Mouse (Mus musculus) frontal cortex, postnatal 36 days (tissue): ENCODE measurements at regions not wholly inside any gene's neighbourhood (a gene's known extent, or its start where the extent isn't known, plus 50 kb on each side); places are given as distances from the start of the nearest gene placed in this dataset.

Experiments
- DNase-seq, 2 experiments: peaks; one replicate each; pipeline ENCODE4 v3.0.0; 2022; ENCODE audit warnings: low spot score in 2 of 2

DNA sequence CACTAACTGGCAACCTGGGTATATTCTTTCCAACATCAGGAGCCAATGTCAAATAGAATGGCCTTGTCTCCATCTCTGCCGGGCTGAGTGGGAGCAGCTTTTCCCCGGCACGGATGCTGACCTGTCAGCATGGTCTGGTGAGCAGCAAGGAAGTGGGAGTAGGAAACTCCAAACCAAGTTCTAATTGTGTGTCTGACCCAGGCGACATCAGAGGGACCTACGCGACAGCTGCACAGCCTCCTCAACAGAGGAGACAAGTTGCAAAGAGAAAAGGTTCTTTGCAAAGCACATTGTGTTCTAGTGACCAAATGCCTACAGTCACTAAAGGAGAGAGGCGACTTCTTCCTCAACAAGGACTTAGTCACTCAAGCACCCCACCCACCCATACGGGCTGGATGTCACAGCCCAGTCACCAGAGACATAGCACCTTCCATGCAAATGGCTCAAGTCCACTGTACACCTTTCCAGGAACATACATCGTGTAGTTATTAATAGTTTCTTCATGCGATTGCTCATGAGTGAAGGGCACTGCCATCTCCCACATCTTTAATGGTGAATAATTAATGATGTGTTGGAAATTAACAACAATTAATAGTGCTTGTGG is 334.8 kb upstream of the Hnrnpa3 start:
- no peak for DNase-seq

DNA sequence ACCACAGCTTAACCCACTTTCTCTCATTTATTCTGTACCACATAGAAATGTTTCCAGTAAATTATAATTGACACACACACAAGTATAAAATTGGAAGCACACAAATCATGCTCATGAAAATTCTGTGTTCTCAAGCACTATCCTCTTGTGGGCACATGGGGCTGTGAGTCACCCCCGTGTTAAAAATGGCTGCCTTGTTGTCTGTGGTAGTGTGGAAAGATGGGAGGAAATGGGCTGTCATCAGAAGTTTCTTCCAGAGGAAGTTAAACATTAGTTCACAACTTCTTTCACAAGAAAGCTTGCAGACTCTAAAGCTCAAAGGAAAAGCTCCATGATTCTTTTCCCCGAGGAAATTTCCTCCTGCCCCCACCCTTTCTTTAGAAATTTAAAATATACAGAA is 329.5 kb upstream of the Hnrnpa3 start:
- no peak for DNase-seq

DNA sequence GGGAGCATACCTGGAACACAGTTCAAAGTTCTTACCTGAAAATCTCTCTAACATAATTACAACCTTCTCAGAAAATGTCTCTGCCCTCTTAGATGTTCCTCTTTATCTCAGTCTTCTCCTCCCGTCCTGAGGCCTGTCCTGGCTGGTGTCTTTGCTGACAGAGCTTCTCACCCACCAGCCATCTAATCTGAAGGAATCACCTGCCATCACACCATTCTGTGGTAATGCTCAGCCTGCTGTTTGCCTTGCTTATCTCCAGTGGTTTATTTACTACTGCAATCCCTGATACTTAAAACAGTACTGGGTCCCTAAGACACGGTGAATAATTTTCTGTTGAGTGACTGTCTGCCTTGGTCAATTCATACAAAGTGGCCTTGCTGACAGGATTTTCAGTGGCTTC is 317.8 kb upstream of the Hnrnpa3 start:
- no peak for DNase-seq

DNA sequence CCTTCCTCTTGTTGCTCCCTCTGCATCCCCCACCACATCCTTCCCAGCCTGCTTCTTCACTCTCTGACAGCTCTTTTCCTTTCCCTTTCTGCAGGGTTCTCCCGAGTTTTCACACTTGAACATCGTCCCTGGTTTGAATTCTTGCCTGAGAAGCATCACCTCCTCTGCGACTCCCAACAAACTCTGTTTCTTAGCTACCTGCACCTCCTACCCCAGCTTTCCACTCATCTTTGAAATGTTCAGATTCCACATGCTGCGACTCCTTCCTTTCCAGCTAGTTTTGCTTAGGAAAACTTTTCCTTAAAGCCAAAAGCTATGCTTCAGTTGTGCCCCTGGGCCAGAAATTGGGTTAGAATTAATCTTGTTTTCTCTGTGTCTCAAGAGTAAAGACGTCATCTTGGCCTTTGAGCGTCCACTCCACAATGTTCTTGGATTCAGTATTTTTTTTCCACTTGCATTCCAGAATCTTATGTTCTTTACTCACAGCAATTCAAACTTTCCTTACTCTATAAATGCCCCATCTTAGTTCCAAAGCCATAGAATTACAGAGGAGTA is 317.3 kb upstream of the Hnrnpa3 start:
- no peak for DNase-seq

DNA sequence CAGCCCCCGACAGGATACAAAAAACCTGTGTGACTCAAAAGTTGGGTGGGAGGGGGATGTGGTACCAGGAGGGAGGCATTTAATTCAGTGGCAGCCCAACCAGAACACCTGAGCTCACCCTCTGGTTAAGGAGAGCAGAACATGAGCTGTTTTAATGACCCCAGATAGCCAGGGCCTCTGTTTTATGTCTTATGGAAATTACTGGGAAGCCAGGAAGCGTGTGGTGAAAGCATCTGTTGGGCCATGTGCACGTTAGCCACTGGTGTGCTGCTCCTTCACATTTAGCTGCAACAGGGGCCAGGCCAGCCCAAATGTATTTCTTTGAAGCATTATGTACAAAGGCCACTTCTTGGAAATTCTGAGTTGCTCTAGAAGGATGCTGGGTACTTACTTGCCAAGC is 308.2 kb upstream of the Hnrnpa3 start:
- DNase-seq, result no peak

DNA sequence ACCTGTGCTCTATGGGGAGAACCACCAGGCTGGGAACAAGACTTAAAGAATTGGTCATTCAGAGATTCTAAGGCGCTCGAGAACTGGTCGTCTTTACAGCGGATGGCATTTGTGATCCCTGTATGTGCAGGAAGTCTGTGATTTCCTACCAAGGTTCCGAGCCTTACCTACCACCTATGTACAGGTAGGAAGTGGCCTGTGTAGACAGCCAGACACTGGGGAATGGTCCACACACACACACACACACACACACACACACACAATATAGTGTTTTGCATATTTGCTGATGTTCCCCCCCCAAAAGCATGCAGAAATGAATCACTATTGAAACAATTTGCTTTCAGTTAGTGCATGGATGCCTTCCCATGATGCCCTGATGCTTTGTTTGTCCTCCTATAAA is 307.1 kb upstream of the Hnrnpa3 start:
- no peak for DNase-seq

DNA sequence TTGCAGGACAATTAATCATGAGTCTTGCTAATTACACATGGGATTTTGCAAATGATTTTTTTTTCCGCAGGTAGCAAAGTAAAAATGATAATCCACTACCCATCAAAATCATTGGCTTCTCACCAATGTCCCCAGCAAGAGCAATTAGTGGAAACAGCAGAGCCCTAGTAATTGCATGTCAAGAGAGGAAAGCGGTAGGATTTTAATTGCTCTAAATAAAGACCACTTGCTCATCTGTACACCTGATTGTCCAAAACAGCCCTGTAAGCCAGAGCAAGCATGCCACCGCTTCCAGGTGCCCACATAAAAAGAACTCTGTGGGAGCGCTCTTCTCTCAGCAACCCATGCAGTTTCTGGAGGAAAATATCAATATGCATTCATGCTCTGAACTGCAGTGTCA is 306.5 kb upstream of the Hnrnpa3 start:
- no peak for DNase-seq

DNA sequence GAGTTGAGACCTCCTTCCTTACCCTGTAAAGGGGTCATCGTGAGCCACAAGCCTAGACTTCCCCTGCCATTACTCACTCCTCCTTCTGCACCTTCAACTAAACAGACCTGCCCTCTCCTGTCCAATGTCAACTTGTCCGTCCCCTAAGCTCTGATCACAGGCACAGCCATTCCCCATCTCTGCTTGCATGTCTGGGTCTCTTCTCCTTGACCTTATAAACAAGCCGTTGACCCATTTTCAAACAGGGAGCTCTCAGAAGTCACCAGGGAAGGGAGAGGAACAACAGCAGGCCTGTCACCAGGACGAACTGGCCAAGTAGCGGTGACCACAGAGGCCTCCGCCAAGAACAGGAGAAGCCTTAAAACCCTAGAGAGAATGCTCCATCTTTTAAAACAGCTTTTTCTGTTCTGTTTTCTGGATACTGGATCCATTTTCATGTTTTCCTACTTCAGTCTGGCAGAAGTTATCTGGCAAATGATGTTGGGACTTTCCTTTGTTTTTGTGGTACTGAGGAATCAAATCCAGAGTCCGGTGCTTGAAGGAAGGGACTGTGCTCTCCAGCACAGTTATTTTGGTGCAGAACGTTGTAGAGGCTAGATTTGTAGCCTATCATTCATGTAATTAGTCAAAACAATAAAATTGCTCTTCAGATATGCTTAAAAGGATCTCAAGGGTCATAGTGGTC is 302.2 kb upstream of the Hnrnpa3 start:
- no peak for DNase-seq

DNA sequence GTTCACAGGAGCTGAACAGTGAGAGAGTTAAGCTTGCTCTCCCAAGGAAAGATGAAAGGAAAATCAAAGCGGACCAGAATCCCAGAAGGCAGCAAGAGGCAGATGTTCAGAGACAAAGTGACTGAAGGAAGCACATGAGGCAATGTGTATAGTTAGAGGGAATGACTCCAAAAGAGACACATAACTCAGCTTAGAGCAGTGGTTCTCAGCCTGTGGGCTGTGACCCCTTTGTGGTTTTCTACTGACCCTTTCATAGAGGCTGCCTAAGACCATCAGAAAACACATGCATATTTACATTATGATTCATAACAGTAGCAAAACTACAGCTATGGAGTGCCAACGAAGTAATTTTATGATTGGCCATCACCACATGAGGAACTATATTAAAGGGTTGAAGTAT is 301.5 kb upstream of the Hnrnpa3 start:
- DNase-seq, result no peak

DNA sequence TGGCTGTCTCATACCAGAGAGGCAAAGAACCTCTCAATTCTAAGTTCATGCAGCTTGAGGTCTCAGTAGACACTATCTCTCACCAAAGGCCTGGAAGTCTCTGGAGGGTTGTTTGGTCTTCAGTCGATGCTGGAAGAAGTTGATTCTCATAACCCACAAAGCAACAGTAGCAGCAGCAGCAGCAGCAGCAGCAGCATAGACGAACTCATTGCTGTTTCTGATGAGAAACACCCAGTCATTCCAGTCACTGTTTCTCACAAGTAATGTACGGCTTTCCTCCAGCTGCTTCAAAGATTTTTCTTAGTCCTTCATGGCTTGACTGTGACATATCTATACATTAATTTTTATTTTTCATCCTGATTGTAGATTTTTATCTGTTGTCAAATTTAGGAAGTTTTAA is 298.1 kb upstream of the Hnrnpa3 start:
- no peak for DNase-seq

DNA sequence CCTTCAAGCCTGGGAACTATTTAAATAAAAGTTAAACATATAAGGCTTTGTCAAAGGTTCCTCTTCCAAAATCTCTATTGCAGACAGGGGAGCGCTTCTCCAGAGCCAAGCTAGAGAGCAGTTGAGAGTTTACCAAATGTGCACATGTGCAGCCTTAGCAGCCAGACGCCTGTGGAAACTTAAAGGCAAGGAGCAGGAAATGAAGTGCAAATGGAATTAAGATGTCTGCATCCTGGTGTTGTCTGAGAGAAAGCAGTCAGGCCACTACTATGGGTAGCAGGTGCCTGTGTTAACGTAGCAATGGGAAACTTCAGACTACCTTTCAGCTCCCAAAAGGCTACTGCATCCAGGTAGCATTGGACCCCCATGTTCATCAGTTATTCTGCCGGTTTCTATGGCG is 282.4 kb upstream of the Hnrnpa3 start:
- no peak for DNase-seq

DNA sequence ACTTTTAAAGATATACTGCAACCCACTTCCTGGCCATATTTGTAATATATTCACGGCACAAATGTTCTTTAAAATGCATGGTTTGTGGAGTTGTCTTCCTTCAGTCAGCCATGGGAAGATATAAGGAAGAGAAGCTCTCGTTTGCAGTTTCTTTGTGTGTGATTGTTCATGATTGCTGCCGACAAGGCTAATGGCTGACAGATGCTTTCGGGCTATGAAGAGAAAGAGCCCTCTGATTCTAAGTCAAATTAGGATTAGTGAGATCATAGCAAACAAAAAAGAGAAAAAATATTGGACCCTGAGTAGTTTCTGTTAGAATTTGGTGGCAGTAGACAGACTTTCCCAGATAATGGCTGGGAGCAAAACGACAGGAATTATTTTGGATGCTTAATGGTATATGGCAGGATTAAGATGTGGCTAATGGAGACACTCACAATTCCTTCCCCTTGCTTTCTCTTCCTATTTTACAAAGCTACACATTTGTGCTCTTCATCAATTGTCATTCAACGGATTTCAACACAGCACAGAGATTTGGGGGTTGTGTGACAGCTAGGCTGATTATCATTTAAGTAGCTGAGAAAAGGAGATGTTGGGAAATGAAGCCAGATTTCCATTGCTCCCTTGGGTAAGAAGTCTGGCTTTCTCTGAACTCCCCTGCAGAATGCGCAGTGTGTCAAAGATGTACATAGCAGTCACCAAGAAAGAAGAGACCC is 273.4 kb upstream of the Hnrnpa3 start:
- no peak for DNase-seq

DNA sequence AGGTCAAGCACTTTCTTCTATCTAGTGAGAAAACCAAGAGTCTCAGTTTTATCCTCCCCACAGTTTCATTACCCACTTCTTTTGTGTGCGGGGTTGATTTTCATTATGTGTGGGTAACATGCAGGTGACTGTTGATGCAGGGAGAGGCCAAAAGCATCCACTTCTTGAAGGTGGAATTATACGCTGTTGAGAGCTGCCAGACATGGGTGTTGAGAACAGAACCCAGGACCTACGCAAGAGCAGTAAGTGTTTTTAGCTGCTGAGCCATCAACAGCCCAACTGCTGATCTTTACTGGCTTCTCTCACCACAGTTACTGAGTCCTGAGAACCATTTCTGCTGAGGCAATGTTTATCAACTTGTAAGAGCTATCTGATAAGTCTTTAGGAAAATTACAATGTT is 272.4 kb upstream of the Hnrnpa3 start:
- DNase-seq, result no peak

DNA sequence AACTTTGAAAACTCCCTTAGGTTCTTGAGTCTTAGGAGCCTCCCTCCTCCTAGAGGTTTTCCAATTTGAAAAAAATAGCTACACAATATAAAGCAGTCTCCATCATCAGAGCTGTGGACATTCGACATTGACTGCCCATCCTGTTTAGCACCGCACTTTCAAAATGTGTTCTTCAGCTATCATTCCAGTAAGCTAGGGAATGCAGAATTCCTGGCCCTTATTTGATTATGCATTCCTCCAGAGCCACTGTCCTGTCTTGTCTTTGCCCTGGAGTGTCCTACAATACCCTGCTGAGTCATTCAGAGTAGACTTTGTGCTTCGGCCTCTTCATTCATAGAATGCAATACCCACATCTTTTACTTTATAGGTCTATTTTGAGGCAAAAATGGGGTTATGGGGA is 267.0 kb upstream of the Hnrnpa3 start:
- DNase-seq, result no peak

DNA sequence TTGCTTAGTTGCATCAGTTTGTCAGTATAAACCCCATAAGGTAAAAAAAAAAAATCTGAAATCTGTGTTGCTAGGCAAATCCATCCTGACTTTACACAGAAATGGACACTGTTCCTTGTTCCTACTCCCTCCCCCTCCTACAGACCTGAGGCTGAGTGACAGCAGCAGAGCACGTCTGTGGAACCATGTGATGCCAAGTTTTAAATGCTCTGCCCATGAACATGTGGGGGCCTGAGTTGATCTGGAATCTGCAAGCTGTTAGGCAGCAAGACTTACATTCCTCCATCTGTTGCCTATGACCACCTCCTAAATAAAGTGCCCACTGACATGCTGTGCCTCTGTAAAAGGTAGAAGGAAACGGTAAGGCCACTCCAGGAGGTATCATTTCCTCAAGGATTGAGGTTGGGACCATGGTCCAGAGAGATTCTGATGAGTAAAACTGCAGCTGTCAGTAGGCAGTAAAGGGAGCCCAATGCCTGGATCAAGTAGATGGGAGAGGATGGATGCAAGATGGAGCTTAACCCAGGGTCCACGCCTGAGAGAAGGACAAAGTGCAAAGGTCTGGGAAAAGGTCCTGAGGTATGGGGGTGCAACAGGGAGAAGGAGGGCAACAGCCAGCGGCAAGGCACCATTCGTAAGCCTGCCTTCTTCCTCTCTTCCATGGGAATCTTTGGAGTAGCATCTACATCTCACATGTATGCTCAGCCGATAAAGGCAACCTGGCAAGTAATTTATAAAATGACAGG is 264.0 kb upstream of the Hnrnpa3 start:
- DNase-seq, result no peak

DNA sequence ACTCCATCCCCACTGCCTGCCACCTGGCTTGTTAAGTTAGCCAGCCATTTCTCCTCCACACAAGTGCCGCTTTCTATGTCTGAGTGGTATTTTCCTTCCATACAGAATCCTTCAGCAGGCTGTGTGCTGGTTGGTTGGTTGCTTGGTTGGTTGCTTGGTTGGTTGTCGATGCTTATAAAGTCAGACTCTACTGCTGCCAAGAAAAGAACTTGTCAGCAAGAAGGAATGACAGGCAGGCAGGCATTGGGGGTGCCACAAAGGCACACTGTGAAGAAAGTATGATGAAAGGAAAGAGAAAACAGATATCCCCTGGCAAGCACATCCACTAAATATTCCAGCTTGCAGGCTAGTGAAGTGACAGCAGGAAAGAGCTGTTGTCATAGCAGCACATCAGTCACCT is 263.0 kb upstream of the Hnrnpa3 start:
- DNase-seq, result no peak

DNA sequence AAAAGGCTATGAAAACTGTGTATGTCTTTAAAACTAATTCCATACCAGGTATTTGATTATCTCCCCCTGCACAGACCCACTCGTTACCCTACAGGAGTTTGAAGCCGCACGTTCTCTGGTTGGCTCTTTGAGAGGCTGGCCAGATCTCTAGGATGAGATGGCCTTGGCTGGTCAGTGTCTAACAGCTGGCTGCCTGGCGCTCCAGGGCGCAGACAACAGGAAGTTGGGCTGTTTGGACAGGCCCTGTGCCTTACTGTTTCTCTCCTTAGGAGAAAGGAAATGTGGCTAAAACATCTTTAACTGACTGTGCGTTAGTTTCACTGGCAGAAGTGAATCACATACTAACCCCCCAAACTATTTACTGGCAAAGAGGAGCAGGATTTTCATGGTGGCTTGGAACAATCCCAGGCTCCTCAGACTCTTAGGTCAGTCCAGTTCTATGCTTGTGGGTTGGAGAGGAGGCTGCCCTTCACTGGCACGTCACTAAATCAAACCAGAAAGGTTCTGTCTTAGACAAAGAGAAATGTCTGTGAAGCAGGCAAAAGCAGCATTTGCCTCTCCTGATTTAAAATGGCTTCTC is 258.7 kb upstream of the Hnrnpa3 start:
- DNase-seq, result no peak

DNA sequence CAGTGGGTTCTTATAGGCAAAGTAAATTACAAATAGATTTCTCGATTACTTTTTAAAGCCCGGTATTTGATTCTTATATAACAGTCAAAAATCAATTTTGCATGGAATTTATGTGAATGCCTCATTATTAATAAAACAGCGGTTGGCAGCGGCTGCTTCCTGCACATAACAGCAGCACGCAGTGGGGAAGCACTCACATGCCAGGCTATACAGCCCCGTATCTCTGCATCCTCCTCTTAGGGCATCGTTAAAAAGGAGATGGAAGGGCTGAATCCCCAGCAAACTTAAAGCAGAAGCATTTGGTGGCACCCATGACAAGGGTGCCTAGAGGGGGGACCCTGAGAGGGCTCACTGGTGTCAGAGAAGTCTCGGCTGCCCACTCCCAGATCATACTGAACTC is 255.3 kb upstream of the Hnrnpa3 start:
- no peak for DNase-seq

DNA sequence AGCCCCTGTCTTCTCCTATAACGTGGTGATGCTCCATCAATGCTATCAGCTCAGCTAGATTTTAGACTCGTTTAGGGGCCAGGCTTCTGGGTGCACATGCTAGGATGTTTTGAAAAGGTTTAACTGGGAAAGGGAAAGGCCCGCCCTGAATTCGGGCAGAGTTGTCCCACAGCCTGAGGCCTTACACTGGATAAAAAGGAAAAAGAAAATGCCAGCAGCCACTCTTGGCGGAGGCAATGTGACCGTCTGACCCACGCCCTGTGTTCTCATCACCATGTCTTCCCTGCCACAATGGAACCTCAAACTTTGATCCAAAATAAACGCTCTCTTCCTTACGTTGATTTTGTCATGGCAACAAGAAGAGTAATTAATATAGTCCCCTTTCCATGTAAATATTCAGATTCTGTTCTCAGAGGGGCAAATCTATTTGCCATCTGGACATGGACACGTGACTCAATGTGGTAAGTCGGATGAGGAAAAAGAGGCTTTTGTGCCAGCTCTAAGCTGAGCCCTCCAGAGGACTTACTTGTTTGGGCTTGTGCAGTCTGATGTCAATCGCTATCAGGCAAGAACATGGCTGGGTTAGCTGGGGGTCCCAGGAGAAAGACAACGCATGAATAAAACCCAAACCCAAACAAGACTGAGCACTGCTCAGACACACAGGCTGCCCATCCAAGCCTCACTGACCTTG is 253.4 kb upstream of the Hnrnpa3 start:
- DNase-seq, result no peak

DNA sequence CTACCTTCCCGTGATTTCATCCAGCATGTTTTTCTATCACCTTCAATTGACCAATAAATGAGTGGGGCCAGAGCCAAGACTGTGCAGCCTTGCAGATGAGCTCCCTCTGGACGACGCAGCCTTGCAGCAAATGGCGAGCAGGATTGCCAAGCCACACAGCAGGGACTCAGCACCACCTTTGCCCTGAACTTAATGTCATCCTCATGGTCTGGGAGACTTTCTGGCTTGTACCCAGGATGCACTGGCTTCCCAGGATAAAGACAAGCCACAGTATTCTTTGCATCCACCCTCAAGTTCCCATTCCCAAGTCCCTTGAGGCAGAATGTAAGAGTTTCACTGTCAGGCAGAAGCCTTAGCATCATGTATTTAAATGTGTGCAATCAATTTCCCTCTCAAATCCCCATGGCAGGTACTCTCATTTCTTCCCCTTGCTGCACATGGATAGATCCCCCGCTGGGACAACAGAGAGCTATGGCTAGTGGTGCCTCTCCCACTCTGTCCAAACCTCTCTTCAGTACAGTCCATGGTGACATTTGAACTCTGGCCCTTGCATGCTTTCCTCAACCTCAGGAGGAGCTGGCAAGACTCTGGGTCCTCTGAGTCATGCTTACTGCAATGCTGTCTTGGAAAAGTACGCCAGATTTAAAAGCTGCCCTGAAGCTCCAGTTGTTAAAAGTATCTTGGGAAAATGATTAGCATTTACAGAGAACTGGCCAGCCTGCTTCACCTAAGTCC is 252.2 kb upstream of the Hnrnpa3 start:
- DNase-seq, result no peak

DNA sequence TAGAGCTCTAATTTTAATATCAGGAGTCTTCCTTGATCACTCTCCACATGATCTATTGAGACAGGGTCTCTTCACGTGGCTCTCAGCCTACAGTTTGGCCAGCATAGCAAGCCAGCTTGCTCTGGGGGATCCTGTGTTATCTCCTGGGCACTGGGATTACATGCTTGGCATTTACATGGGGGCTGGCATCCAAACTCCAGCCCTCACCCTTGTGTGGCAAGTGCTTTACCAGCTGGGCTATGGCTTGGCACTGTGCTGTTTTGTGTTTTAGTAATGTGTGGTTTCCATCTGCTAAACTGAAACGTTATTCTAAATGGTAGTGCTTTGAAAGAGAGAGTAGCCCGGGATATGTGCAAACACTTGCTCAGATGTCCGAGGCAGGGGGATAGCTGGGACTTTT is 251.5 kb upstream of the Hnrnpa3 start:
- DNase-seq, result no peak
